Mouse (Mus musculus) granulocyte monocyte progenitor cell, adult 5-6 weeks (primary cell): ENCODE data around the gene Taok1. TPM values are rescaled to one million over a fixed set of nuclear protein-coding genes. Genes with fewer than 3 reads are reported as not detected.
"Not testable (repeated sequence)": the region's sequence is repeated elsewhere in the genome, so short reads cannot be mapped to it uniquely, and the experiment has no call there.

ENCODE experiments used
- ATAC-seq: replicated peaks from 2 replicates; pipeline ENCODE4 v1.8.0; 2016; ENCODE audit warnings: mild to moderate bottlenecking, moderate TSS enrichment, inconsistent platforms; ENCODE audit not compliant: poor library complexity, severe bottlenecking
- total RNA-seq, 2 experiments: library from RNA; stranded (forward) in 1 of 2; stranded (reverse) in 1 of 2; fragments of 200-712, 200-1000 nt in 1 of 2; fragments of >200 nt in 1 of 2; fragmentation: Nextera tagmentation in 1 of 2; gene quantifications; 2 replicates each; pipeline ENCODE4 v1.2.3; 2014 to 2017

The Taok1 gene
- total RNA-seq, 2 experiments from 2014 or later = 23.6 to 30.2 TPM

- no peak for ATAC-seq
Observed at GRCm38 (mm10) chr11:77590801-77591200, 16.8 kb downstream of the Taok1 start.

GRCm38 (mm10) chr11:77585201-77585600 lies 22.4 kb downstream of the Taok1 start:
- no peak for ATAC-seq

- no peak for ATAC-seq
Observed at GRCm38 (mm10) chr11:77545261-77545660, 62.4 kb downstream of the Taok1 start.

GRCm38 (mm10) chr11:77532202-77532846 lies 75.3 kb downstream of the Taok1 start:
- no peak for ATAC-seq

- ATAC-seq = no peak
Observed at GRCm38 (mm10) chr11:77530862-77531261, 76.8 kb downstream of the Taok1 start.

- ATAC-seq = no peak
Observed at GRCm38 (mm10) chr11:77529644-77530043, 78.0 kb downstream of the Taok1 start.

- ATAC-seq = not testable (repeated sequence)
Observed at GRCm38 (mm10) chr11:77528420-77528819, 79.2 kb downstream of the Taok1 start.

- peak; percentile 50; the same call in 1 of the 2 replicates for ATAC-seq
Observed at GRCm38 (mm10) chr11:77525804-77526486, 81.7 kb downstream of the Taok1 start.

- peak; percentile 81 for ATAC-seq
Observed at GRCm38 (mm10) chr11:77520601-77521529, 86.8 kb downstream of the Taok1 start.

GRCm38 (mm10) chr11:77519043-77519442 lies 88.6 kb downstream of the Taok1 start, which contains the start of gene Gm10392:
Gene Gm10392, minus strand, starts transcription at chr11:77519198.
- ATAC-seq = peak; percentile 52

GRCm38 (mm10) chr11:77518051-77518798 lies 89.4 kb downstream of the Taok1 start:
- no peak for ATAC-seq

- ATAC-seq = no peak
Observed at GRCm38 (mm10) chr11:77516553-77517425, 90.8 kb downstream of the Taok1 start.

- 0 out of 2 replicates have a peak, but pooled peaks have one; percentile 2 for ATAC-seq
Observed at GRCm38 (mm10) chr11:77515637-77516552, 91.7 kb downstream of the Taok1 start, which contains the start of gene Trp53i13. Gene Trp53i13, minus strand, starts transcription at chr11:77515980.

GRCm38 (mm10) chr11:77514832-77515636 lies 92.6 kb downstream of the Taok1 start, which contains the start of gene Abhd15:
Gene Abhd15, plus strand, starts transcription at chr11:77515121.
- peak; percentile 58 for ATAC-seq

GRCm38 (mm10) chr11:77514281-77514831 lies 93.3 kb downstream of the Taok1 start:
- ATAC-seq = no peak

GRCm38 (mm10) chr11:77513811-77514170 lies 93.8 kb downstream of the Taok1 start:
- ATAC-seq = no peak
